Mouse (Mus musculus) lung, adult 2 months (tissue): ENCODE measurements at regions not wholly inside any gene's neighbourhood (a gene's known extent, or its start where the extent isn't known, plus 50 kb on each side); places are given as distances from the start of the nearest gene placed in this dataset.

ENCODE experiments used
- DNase-seq: peaks from one replicate; pipeline ENCODE4 v3.0.0; 2022
- H3K4me1 ChIP-seq: fragments of 200-500 bp; 2 replicates; pipeline ENCODE4 v1.6.1; 2011; ENCODE audit warnings: low read length; ENCODE audit not compliant: control insufficient read depth, insufficient read depth
- H3K4me3 ChIP-seq: fragments of 200-500 bp; replicated peaks from 2 replicates; pipeline ENCODE3; 2011; ENCODE audit warnings: low read depth, mild to moderate bottlenecking, control low read depth, low read length; ENCODE audit errors: extremely low read depth
- CTCF ChIP-seq: fragments of 200-500 bp; IDR thresholded peaks from 2 replicates; pipeline ENCODE4 v1.5.1; 2011; ENCODE audit warnings: mild to moderate bottlenecking, low read length, control low read depth; ENCODE audit not compliant: insufficient read depth
- POLR2A ChIP-seq: fragments of 200-500 bp; IDR thresholded peaks from 2 replicates; pipeline ENCODE4 v1.6.1; 2011; ENCODE audit warnings: low read depth, mild to moderate bottlenecking, control low read depth, low read length, borderline replicate concordance; ENCODE audit errors: extremely low read depth
- WGBS: fragments of 180-500 bp; shearing (Covaris S2); methylation state at CpG from one replicate; pipeline ENCODE4 v1.1.7; 2018; 5-methylcytosine and 5-hydroxymethylcytosine counted together

GRCm38 (mm10) chr14:37306622-37307274 lies 171.7 kb upstream of the Ghitm start:
- DNase-seq: no peak
- TF ChIP-seq CTCF (no peak), POLR2A (no peak)
- Histone ChIP-seq H3K4me1 (no peaks in the 10 kb centered on the region), H3K4me3 (no peak overlapping the region)
- WGBS: 31% methylated on average over 2 of the region's 2 CpGs

GRCm38 (mm10) chr14:37298631-37299030 lies 163.6 kb upstream of the Ghitm start:
- DNase-seq: no peak
- TF ChIP-seq POLR2A (no peak), CTCF (no peak)
- no peaks in the 10 kb centered on the region for H3K4me1 ChIP-seq
- no peak overlapping the region for H3K4me3 ChIP-seq

- WGBS: 33% methylated on average over 1 of the region's 1 CpGs
- TF ChIP-seq POLR2A: no peak
- no peak for TF ChIP-seq CTCF
- Histone ChIP-seq H3K4me1 (no peaks in the 10 kb centered on the region), H3K4me3 (no peak overlapping the region)
- no peak for DNase-seq
Observed at GRCm38 (mm10) chr14:37296531-37296930, 161.5 kb upstream of the Ghitm start.

- 36% methylated on average over 4 of the region's 4 CpGs for WGBS
- TF ChIP-seq CTCF (no peak), POLR2A (no peak)
- Histone ChIP-seq H3K4me1 (no peaks in the 10 kb centered on the region), H3K4me3 (no peak overlapping the region)
- DNase-seq: no peak
Observed at GRCm38 (mm10) chr14:37292084-37292860, 157.2 kb upstream of the Ghitm start.

GRCm38 (mm10) chr14:37284391-37284790 lies 149.3 kb upstream of the Ghitm start:
- H3K4me3 ChIP-seq: no peak overlapping the region
- no peak for DNase-seq
- H3K4me1 ChIP-seq: peaks cover 2% of the 10 kb centered on the region; the same call in 1 of the 2 replicates
- TF ChIP-seq POLR2A: no peak
- no peak for TF ChIP-seq CTCF
- 12% methylated on average over 5 of the region's 5 CpGs for WGBS

GRCm38 (mm10) chr14:37279356-37279755 lies 144.3 kb upstream of the Ghitm start:
- DNase-seq: no peak
- H3K4me1 ChIP-seq: no peaks in the 10 kb centered on the region; the same call in 1 of the 2 replicates
- no peak overlapping the region for H3K4me3 ChIP-seq
- WGBS: 63% methylated on average over 2 of the region's 2 CpGs
- no peak for TF ChIP-seq CTCF
- no peak for TF ChIP-seq POLR2A

GRCm38 (mm10) chr14:37276728-37277695 lies 141.9 kb upstream of the Ghitm start:
- 53% methylated on average over 7 of the region's 7 CpGs for WGBS
- H3K4me3 ChIP-seq: no peak overlapping the region
- no peak for DNase-seq
- no peaks in the 10 kb centered on the region for H3K4me1 ChIP-seq
- peak; percentile 26; the same call in 1 of the 2 replicates for TF ChIP-seq CTCF
- TF ChIP-seq POLR2A: no peak

GRCm38 (mm10) chr14:37272063-37272462 lies 137.0 kb upstream of the Ghitm start:
- 58% methylated on average over 2 of the region's 2 CpGs for WGBS
- Histone ChIP-seq H3K4me3 (no peak overlapping the region), H3K4me1 (peaks cover 4% of the 10 kb centered on the region)
- TF ChIP-seq CTCF (no peak), POLR2A (no peak)
- DNase-seq: no peak

GRCm38 (mm10) chr14:37271015-37271933 lies 136.2 kb upstream of the Ghitm start:
- DNase-seq: no peak
- no peak for TF ChIP-seq CTCF
- TF ChIP-seq POLR2A: no peak
- no peak overlapping the region for H3K4me3 ChIP-seq
- 52% methylated on average over 6 of the region's 6 CpGs for WGBS
- H3K4me1 ChIP-seq: peaks cover 4% of the 10 kb centered on the region
